Mouse (Mus musculus): Measurements from ENCODE around the gene Ifnar1.
"Not testable (repeated sequence)": the region's sequence is repeated elsewhere in the genome, so short reads cannot be mapped to it uniquely, and the experiment has no call there.

The Ifnar1 gene

GRCm38 (mm10) chr16:91504701-91505100 is 19.7 kb downstream of the Ifnar1 start:
- DNase-seq (ENCODE audit: low spot score in 2 of 2): no peak

DNA sequence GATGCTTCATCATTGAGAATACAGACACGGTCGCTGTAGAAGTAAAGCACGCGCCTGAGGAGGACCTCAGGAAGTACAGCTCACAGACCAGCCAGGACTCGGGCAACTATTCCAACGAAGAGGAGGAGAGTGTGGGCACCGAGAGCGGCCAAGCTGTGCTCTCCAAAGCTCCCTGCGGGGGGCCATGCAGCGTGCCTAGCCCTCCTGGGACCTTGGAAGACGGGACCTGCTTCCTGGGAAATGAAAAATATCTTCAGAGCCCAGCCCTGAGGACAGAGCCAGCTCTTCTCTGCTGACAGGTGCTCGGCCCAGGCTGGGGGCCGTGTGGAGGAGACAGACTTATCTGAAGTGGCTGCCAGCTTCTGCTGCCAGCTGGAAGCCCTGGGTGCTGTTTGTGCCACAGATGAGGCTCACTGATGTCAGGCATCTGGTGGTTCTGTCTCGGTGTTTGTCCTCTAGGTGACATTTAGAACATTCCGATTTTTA is 20.1 kb downstream of the Ifnar1 start:
- DNase-seq (ENCODE audit: low spot score in 2 of 2): peak in 1 of 2 experiments; percentile 24

- no peak for DNase-seq (ENCODE audit: low spot score in 2 of 2)
Measured at GRCm38 (mm10) chr16:91506396-91506795, 21.4 kb downstream of the Ifnar1 start.

- peak; percentile 72 to 82 for DNase-seq (ENCODE audit: low spot score in 2 of 2)
Measured at GRCm38 (mm10) chr16:91512161-91512787, 27.2 kb downstream of the Ifnar1 start.

GRCm38 (mm10) chr16:91513099-91513498 is 28.1 kb downstream of the Ifnar1 start:
- no peak for DNase-seq (ENCODE audit: low spot score in 2 of 2)

DNA sequence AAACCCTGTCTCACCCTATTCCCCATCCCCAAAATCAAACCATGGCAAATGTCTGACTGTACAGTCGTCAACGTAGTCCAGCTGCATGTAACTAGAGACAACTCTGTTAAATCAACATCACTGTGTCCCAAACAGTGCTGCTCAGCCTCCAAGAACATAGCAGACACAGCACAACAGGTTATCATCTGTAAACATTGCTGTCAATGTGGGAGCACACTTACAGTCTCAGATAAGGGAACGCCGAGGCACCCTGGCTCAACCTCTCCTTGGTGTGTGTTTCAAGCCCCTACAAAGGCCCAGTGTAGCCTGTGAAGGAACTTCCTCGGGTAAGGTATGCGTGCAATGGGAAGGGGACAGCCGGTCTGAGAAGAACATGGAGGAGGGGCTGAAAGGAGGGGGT is 32.0 kb downstream of the Ifnar1 start:
- no peak for DNase-seq (ENCODE audit: low spot score in 2 of 2)

DNA sequence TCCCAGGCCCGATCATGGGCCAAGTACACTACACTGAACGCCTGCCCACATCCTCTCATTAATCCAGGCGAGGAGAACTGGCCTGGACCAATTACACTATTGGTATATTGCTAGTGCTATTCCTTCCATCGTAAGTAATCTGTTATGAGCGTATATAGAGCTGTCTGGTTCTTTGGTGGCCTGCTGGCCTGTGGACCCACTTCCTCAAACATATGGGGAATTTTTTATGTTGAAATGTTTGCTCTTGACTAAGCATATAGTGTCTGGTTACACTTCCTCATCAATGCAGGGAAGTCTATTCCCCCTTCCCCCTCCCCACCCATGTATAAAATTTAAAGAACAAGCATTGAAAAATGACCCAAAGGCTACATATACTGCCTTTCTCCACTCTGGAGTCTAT is 37.0 kb downstream of the Ifnar1 start:
- DNase-seq (ENCODE audit: low spot score in 2 of 2): no peak

- no peak for DNase-seq (ENCODE audit: low spot score in 2 of 2)
Measured at GRCm38 (mm10) chr16:91522479-91523309, 37.7 kb downstream of the Ifnar1 start.

GRCm38 (mm10) chr16:91524206-91524605 is 39.2 kb downstream of the Ifnar1 start:
- no peak for DNase-seq (ENCODE audit: low spot score in 2 of 2)

DNA sequence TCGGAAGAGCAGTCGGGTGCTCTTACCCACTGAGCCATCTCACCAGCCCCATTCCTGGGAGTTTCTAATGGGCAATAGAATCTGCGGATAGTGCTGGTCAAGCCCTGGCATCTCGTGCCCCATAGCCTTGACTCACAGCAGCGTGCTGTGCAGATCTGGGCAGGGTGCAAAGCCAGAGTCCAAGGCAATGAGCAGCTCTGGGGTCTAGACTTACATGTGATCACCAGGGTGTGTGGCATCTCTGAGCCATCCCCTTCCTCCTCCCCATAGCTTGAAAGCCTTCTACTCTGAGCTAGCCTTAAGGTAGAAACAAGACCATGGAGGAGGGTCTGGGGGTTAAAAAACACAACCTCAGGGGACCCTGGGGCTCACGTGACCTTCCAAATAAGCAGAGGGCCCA is 41.2 kb downstream of the Ifnar1 start:
- DNase-seq (ENCODE audit: low spot score in 2 of 2): no peak

DNA sequence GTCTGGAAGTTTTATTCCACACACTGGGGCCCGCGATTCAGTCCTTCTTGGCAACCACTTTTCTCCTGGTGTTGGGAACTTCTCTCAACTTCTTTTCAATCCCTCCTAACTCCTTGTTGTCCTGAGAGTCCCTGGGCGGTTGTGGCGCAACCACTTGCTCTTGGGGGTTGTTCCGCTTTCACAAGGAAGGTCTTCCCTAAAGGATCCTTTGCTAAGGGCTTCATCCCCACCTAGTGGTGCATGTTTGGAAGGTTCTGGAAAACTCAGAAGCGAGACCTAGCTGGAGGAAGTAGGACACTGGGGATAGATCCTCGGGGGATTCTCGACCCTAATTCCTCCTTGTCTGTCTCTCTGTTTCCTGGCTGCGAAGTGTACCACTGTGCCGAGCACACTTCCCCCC is 42.0 kb downstream of the Ifnar1 start:
- no peak for DNase-seq (ENCODE audit: low spot score in 2 of 2)

- DNase-seq (ENCODE audit: low spot score in 2 of 2): no peak
Measured at GRCm38 (mm10) chr16:91527500-91527899, 42.5 kb downstream of the Ifnar1 start.

GRCm38 (mm10) chr16:91528578-91528977 is 43.5 kb downstream of the Ifnar1 start:
- no peak for DNase-seq (ENCODE audit: low spot score in 2 of 2)

DNA sequence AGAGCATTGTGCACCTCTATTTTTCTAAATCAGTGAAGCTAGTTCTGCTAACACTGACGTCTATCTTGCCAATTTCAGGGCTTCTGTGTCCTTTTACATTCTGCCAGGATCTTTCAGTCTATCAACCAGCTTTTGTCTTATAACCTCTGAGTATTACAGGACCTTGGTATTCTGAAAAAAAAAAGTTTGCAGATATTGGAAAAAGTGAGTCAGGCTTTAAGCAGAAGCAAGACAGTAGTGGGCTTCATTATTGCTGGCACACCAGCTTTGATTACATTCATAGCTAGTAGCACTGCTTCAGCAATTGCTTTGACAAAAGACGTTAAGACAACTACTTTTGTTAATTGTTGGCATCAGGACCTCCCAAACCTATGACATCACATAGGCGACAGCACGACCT is 45.8 kb downstream of the Ifnar1 start:
- not testable (repeated sequence) for DNase-seq (ENCODE audit: low spot score in 2 of 2)

GRCm38 (mm10) chr16:91531856-91532255 is 46.8 kb downstream of the Ifnar1 start:
- DNase-seq (ENCODE audit: low spot score in 2 of 2): no peak

DNA sequence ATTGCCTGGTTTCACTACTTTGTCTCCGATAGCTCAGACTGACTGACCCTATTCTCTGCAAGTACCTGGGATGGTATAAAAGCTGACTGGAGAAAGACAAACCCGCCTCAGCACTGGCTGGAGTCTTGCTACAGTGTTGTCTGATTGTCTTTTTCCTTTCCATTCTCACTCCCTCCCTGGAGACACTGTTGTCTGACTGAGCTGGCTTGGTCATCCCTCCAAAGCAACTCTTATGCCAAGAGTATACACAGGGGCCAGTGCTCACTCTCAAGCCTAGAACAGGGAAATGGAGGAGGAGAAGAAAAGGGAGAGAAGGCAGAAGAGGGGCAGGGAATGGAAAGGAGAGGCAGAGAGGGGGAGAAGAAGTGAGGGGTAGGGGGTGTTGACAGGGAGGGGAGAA is 47.4 kb downstream of the Ifnar1 start:
- no peak for DNase-seq (ENCODE audit: low spot score in 2 of 2)

GRCm38 (mm10) chr16:91533097-91534001 is 48.3 kb downstream of the Ifnar1 start:
- no peak for DNase-seq (ENCODE audit: low spot score in 2 of 2)

DNA sequence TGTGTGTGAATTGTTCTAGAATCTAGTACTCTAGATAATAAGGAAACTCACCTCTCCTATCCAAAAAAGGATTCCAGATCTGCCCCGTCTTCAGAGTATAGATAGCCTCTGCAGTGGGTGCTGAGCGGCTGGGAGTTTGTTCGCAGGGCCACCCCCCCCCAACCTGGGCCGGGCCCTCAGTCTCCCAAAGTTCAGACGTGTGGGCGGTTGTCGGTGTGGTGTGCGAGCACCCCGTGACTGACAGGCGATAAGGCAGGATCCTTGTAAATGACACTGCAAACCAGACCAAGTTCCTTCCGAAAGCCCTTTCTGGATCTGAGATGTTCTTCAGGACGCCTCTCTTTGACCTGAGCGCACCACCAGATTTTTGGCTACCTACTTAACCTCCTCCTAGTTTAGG is 49.4 kb downstream of the Ifnar1 start:
- no peak for DNase-seq (ENCODE audit: low spot score in 2 of 2)

DNA sequence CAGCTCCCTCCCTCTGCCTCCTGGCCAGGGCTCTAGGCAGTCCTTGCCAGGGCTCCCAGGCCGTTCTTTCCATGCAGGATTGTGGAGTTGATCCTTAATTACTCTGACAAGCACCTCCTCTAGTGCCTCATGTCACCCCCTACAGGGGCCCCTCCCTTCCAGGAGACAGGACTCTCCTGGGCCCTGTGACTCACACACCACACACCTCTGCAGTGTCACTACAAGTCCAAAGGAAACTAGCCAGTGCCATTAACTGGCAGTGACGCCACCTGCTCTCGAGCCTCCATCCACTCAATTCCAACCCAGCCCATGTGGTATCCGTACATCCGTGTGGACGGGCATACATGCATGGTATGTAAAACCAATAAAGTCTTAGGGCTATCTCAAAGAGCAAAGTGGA is 49.9 kb downstream of the Ifnar1 start:
- no peak for DNase-seq (ENCODE audit: low spot score in 2 of 2)

DNA sequence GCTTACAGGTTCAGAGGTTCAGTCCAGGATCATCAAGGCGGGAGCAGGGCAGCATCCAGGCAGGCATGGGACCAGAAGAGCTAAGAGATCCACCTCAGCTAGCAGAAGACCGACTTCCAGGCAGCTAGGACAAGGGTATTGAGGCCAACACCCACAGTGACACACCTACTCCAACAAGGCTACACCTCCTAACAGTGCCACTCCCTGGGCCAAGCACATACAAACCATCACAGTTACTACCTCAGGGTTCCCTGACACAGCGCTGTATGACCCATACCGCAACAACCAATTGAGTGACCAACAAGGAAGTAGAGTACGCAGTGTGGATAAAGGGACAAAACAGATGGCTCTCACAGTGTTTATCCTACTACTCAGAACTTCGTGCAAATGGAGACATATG is 51.3 kb downstream of the Ifnar1 start:
- DNase-seq (ENCODE audit: low spot score in 2 of 2): no peak

DNA sequence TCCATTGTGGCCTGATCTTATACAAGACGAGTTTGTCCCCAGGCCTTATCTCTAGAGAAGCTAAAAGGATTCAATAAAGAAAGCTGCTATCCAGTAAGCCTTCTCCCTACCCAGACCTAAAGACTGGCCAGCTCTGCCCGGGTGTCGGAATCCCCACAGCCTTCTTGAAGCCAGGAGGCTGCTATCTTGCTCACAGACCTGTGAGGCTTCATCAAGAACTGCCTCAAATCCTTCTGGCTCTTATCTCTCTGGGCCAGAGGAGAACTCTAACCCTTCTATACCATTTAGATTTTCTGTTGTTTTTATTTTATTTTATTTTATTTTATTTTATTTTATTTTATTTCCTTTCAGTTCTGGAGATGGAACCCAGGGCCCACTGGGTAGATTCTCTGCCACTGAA is 52.0 kb downstream of the Ifnar1 start:
- DNase-seq (ENCODE audit: low spot score in 2 of 2): no peak

DNA sequence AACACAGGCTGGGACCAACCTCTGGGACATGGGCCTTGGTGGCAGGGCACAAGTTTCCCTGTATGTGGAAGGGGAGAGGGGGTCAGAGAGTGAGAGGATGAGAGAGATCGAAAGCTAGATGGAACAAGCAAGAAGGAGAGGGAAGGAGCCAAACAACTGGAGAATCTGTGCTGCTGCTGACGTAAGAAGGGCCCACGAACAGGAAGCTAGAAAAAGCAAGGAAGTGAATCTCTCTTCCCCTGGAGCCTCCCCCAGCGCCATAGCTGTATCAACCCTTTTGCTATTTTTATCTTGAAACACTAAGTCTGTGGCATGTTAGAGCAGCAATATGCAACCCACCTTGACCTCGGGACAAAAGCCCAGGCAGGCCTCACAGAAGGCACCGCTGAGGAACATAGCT is 53.0 kb downstream of the Ifnar1 start:
- no peak for DNase-seq (ENCODE audit: low spot score in 2 of 2)
